Mouse (Mus musculus) urinary bladder, adult 18-20 months (tissue): ENCODE measurements around the gene Prkag2.
A peak's percentile ranks its signal among the peaks of the same experiment; 100 is the strongest.
"Not testable (repeated sequence)": the region's sequence is repeated elsewhere in the genome, so short reads cannot be mapped to it uniquely, and the experiment has no call there.

Experiments
- DNase-seq, 2 experiments: peaks; one replicate each; pipeline ENCODE4 v3.0.0; 2022; ENCODE audit warnings: low spot score in 2 of 2, mixed read lengths in 2 of 2

Gene Prkag2

DNA sequence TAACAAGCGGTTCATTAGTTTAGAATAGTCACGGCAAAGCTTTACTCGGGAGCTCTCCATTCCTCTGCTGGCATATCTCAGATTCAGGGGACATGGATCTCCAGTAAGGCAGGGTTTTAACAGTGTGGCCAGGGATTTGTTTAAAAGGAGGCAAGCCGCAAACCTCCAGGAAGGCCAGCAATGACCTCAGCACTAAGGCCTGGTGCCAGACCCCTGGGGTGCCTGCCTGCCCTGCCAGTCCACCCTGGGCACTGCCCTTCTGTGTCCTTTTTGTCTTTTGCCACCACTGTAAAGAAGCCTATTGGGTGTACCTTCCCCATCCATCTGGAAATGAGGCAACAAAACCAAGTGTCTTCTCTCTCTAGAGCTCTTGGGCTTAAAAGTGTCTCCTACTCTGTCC, 226.3 kb downstream of the Prkag2 start:
- DNase-seq: no peak

DNA sequence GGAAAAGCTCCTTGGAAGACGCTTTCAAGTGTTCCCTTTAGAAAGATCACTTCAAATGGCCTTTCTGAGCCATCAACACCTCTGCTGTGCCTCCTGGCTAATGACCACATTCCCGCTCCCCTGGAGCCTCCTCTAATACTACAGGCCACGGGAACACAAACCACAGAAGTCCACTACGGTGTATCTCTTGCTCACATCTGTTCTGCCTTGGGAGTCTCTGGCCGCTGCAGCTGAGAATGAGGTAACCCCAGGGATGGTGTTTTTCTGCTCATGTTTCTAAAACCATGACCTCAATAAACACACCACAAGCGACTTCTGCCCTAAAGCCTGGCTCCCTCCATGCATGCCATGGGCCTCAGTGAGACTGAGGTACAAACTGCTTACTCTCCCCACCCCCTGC, 227.2 kb downstream of the Prkag2 start:
- DNase-seq: no peak

DNA sequence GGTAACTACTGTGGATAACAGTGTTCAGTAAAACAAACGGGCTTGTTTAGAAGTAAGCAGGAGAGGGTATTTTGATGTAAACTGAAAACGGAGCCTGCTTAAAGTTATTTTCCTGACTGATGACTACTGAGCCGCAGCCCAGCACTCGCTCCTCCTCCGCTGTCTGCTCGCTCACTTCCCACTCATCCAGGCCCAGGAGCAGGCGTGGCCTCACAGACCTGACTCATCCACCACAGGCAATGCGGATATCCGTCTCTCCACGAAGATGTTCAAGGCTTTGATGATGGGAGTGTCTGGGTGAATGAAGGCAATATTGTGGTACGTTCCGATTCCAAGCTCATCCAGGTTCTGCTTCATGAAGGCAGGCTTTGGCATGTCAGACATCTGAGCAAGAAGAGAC, 229.2 kb downstream of the Prkag2 start:
- DNase-seq: peak; percentile 27 to 41

DNA sequence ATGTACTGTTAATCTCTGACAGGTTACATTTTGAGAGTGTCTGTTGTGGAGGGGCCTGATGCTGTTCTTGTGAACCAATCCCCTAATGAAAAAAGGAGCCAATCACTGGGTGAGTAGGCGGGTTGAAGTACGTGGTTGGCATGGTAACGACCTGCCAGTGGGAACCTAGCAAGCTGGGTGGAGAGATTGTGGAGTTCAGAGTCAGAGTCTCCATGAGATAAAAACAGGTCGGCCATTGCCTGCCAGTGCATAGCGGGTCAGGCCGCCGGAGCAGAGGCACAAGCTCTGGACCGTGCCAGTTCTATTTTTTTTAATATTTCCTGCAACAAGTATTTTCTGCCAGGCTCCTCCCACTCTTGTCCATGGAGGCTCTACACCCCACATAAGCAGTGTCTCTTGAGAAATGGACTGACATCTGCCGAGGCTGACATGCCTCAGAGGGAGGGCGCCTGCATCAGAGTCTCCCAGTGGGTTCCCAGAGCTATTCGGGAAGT, 230.6 kb downstream of the Prkag2 start:
- DNase-seq: no peak

DNA sequence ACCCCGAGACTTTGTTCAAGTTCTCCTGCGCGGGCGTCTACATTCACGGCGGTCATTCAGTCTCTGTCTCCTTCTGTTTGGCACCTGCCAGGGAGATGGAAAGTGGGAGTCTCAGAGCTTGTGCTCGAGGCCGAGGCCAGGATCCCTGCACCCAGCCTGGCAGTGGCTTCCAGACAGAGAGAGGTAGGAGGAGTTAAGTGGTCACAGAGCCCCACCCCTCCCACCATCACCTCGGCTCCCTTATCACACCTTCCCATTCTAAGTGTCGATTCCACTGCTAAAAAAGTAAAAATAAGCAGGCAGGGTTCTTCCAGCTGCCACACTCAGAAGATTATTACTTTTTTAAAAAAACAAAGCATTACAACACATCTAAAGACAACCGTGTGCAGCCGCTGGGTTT, 236.6 kb downstream of the Prkag2 start:
- DNase-seq: no peak

DNA sequence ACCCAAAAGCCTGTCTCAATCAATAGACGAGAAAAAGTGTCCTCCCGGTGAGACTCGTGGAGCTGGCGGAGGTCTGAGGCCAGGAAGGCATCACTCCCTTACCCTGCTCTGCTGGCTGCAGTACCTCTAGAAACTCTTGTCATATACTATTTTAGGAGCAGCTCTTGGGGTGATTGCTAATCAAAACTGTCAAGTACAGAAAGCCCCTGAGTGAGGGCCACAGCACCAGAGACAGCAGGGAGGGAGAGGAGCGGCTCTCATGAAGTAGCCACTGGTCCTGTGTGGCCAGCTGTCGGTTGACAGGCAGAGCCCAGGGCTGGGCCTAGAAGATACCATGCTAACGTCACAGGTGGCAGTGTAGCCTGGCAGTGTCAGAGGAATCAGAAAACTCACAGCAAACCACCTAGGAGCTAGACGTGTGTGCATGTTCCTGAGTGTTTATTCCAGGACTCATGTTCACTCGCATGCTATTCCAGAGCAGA, 239.0 kb downstream of the Prkag2 start:
- DNase-seq: no peak

DNA sequence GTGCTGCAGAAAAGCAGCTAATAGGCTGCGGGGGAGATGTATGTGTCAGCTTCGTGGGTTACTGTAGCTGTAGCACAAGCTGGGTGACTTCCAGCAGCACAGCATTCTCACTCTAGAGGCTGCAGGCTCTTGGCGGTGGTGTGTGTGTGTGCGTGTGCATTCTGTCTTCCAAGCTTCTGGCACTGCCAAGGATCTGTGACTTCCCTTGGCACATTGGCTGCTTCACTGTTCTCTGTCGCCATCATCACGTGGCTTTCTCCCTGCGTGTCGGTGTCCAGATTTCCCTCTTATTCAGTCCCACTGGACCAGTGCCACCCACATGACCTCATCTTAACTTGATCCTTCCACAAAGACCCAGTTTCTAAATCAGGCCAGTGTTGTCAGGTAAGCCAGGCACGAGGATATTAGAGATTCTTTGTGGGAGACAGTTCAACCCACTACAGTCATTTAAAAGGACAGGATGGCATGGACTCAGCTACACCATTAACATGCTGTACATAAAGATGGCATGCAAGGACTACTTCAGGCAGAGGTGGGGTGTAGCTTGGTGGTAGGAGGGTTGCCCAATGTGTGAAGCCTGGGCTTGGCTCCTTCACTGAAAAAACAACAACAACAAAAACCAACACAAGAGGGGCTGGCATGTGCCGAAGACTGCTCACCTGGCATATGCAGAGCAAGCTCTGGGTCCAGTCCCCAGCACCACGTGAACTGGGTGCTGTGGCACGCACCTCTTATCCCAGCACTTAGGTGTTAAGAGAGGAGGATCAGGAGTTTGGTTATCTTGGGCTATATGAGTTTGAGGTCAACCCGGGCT, 239.6 kb downstream of the Prkag2 start:
- DNase-seq: no peak

DNA sequence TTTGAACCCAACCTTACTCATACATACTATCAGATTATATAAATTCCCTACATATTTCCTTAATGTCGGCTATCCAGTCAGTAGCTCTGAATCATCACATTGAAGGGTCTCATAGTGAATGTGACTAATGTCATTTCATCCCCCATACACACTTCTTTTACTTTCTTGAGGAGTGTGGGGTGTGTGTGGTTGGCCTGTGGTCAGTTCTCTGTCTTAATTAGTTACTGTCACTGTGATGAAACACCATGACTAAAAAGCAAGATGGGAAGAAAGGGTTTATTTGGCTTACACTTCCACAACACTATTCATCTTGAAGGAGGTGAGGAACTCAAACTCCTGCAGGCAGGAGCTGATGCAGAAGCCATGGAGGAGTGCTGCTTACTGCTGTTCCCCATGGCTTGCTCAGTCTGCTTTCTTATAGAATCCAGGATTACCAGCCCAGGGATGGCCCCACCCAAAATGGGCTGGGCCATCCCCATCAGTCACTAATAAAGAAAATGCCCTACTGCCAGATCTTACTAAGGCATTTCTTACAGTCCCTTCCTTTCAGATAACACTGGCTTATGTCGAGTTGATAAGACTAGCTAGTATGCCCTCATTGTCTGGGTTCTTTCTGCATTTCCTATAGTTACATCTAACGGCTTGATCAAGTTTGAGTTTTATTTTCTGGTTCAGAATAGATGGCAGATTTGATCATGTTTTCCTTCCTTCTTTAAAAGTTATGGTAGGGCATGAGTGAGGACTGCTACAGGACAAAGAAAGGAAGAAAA, 240.5 kb downstream of the Prkag2 start:
- DNase-seq: no peak

DNA sequence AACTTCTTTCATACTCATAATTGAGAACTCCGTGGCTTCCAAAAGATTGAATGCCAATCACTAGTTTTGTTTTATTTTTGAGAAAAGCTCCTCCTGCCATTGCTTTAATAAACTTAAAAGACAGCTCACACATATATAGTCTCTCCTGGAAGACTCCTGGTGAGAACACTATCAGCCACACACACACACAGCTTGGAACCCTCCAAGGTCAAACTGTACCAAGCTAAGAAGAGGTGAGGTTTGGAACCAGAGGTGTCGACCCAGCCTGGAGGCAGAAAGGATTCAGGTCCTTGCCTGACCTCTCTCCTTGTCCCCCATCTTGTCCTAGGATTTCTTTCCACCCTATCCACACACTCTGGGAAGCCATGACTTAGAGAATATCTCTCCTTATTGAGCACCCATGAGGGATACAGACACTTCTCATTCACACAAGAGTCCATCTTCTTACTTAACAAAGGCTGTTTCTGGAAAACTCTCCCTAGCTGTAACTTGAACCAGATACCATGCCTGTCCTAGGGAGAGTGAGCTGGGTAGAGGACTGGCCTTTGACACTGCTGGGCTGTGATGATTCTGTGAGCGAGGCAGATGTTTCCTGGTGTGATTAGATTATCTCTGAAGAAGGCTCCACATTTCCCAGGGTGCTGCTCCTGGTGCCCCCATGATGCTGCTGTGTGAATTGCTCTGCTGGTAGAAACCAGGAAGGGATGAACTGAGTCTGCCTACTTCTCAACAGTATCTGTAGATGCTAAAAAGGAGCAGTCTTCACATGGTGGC, 245.4 kb downstream of the Prkag2 start:
- no peak for DNase-seq

DNA sequence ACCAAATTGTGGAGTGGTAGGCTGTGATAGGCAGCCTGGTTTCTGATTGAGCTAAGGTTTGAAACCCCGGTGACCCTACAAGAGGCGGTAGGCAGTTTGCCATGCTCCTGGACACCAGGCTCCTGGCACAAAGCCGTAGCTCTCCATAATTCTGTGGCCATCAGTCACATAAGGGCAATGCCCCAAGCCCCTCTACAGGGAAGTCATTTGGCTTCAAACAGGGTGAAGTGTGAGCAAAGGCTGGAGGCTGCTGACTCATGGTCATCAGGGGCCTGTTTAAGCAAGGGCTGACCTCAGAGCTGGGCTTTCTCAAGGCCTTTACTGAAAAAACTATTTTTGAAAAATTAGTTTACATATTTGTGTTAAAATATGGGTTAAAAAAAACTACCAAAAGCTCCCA, 246.2 kb downstream of the Prkag2 start:
- DNase-seq: no peak

DNA sequence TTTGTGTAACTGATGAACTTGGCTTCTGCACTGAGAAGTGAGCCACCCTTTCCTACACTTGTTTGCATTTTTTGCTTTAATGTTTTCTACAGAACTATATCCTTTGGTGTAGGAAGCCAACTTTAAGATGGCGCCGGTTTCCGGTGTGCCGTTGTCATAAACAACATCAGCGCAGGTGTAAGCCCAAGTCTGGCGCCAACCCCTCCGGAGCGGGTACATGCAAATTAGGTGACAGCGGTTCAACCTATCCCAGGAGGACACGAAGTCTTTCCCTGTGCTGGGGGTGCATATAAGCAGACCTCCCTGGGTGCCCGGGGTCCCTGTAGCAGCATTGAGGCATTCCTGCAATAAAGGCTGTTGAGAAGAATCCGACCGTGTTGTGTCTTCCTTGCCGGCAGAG, 252.2 kb downstream of the Prkag2 start:
- DNase-seq: not testable (repeated sequence)

DNA sequence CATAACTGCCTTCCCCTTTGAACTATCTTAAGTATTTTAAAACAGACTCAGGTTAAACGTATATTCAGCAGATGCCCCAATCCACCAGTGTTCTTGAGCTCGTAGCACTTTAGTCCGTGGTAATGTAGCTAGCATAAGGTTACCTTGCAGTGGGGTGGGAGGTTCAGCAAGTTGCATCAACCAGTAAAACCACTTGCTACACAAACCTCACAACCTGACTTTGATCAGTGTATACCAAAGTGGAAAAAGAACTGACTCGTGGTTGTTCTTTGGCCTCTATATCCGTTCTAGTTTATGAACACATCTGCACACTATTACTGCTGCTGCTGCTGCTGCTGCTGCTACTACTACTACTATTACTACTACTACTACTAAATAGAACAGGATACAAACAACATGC, 256.6 kb downstream of the Prkag2 start:
- DNase-seq: no peak

DNA sequence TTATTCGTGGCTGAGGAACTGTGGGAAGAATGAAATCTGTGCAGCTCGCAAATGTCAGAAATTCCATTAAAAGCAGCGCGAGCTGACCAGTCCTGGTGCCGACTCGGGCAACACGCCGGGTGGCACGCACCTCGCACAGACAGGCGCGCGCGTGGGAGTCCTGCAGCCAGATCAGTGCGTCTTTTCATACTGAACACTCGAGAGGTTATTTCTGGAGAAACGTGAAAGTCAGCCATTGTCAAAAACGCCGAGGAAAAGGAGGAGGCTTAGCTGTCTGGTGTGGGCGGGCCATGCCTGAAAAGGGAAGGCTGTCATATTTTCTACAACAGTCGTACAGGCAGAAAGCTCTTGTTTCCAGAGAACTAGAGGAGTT, 257.4 kb downstream of the Prkag2 start:
- no peak for DNase-seq

DNA sequence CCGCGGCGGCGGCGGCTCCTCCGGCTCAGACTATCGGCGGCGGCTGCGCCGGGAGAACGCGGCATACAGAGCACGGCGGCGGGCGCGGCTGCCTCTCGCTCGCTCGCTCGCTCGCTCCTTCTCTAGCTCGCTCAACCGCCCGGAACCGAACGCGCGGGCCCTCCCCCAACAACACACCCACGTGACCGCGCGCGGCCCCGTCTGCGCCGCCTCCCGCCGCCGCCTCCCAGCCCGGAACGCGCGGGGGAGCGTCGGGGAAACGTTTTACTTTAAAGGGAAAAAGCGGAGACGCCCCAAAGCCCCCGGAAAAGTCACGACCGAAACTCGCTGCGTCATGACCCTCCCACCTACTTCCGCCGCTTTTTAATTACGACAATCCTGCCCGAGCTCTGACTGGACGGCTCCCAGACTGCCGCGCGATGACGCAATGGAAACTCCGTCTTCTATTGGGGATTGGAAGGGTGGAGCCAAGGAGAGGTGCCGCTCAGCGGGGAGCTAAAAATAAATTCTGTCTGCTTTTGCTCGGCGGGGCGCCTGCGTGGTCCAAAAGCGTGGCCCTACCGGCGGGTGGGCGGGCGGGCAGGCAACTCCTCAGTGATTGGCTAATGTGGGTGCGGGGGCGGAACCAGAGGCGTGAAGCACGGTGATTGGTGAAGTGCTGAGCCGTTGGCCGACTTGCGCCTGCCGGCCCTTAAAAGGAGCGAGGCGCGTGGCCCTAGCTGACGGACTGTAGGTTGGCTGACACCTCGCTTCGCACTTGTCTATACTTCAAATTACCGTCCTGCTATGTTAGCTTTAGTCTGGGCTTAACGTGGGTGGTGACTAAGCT, 258.0 kb downstream of the Prkag2 start, which contains the start of gene Rheb:
TSS of gene Rheb (minus strand) at position 351 of the 829 bp plus-strand sequence.
- peak; percentile 90 to 99 for DNase-seq

DNA sequence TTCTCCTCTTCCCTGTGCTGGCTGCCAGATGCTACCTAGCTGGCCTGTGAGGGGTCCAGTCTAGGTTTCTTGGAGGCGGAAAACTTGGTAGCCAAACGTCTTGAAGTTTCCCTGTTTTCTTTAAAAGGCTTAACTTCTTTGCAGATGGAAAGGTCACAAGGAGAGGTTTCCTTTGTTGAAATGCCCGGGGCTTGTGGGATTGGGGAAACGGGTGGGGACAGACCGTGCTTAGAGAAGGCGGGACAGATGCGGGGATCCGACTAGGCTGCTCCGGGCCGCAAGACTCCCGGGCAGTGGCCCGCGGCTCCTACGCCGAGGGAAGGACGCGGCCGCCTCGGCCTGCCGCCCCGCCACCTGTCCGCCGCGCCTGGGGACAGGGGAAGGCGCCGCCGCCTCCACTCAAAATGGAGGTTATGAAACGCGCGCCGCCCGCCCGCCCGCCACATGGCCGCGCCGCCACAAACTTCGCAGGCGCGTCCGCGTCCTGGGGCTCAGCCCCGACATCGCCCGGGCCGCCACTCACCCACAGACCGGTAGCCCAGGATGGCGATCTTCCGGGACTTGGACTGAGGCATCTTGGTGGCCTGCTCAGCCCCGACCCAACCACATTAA, 258.7 kb downstream of the Prkag2 start:
- DNase-seq: peak in 1 of 2 experiments; percentile 20

DNA sequence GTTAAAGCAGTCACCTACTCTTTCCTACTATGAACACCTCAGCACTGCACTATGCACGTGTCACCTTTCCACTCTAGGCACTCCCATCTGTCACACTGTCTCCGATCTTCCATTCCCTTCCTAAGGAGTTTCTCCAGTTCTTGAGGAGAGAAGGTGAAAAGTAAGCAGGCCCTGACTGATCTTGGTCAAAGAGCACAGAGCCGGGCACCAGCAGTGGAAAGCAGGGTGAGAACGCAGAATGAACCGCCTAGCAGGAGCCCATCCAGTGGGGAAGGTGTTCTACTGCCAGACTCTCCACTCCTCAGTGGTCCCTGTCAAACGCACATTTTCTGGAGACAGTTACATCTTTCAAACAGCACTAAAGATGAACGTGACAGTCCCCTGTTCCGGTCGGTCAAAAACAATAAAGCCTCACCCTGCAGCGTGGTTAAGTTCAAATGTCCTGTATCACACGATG, 259.4 kb downstream of the Prkag2 start:
- no peak for DNase-seq

DNA sequence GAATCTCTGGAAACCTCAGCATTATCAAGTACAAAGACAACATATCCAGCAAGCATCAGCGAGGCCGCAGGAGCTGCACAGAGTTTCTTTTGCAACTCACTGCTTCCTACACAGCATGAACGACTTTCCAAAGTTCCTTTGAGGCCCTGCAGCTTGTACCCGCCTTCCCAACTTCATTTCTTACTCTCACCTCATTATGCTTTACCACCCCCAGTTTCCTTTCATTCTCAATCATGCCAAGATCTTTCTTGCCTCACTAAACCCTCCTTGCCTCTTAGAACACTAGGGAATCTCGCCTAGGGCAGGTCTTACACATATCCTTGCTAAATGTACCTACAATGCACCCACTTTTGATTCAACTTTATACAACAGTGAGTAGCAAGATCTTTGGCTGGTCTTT, 266.0 kb downstream of the Prkag2 start:
- DNase-seq: no peak

DNA sequence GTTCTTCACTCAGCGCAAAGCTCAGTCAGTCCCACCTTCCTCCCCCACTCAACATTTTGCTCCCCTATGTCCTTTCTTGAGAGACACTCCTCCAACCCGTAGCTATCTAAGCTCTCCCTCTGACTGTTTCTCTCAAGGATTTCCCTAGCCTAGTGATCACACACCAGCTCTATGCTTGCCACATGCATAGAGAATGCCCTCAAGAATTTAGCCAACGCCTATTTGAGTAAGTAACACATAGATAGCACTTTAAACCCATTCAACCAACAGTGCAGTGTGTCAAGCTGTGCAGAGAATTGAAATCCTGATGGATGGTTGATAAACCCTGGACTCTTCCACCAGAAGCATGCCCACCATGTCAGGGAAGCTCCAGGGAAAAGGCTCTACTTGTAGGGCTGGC, 268.5 kb downstream of the Prkag2 start:
- DNase-seq: no peak

DNA sequence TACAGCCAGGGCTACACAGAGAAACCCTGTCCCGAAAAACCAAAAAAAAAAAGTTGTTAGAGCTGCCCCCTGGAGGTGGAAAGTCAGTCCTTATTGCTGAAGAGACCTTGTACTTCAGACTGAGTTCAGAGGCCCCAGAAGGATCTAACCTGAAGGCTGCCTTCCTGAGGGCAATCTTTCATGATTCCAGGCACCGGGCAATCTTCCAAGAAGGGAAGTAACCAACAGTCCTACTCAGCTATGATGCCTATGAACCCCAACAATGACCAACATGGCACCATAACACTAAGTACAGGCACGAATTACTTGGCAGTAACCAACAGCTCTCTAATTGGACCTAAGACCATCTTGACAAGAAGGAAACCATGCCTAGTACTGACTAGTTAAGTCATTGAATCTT, 272.0 kb downstream of the Prkag2 start:
- no peak for DNase-seq

DNA sequence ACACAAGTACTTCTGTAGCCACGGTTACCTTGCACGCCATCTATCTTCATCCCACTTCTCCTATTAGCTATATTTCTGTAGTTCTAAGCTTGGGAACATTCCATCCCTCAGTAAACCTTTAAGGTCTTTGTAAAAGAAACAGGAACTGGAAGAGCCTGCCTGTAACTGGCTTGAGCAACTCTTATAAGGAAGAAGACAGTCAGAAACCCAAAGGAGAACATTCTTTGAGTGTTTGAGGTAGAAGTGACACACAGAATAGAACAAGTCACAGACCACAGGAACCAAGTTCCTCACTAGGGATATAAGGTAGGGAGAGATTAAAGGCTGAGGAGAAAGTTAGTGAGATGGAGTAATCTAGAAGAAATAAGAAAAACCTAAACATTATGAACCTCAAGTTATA, 273.3 kb downstream of the Prkag2 start:
- no peak for DNase-seq
